Mouse (Mus musculus) adipocyte (in vitro differentiated cells): ENCODE results near the gene Lef1.

Experiments
- DNase-seq: peaks from one replicate; pipeline ENCODE4 v3.0.0-alpha.2; 2016; ENCODE audit warnings: low spot score

Gene Lef1

GRCm38 (mm10) chr3:131190671-131191367 is 80.5 kb downstream of the Lef1 start:
- DNase-seq = no peak

GRCm38 (mm10) chr3:131191454-131191853 is 81.2 kb downstream of the Lef1 start:
- peak; percentile 26 for DNase-seq

GRCm38 (mm10) chr3:131196050-131196449 is 85.8 kb downstream of the Lef1 start:
- no peak for DNase-seq

- no peak for DNase-seq
Measured at GRCm38 (mm10) chr3:131196507-131197019, 86.3 kb downstream of the Lef1 start.

GRCm38 (mm10) chr3:131198991-131199390 is 88.7 kb downstream of the Lef1 start:
- no peak for DNase-seq

- DNase-seq = no peak
Measured at GRCm38 (mm10) chr3:131199590-131200288, 89.5 kb downstream of the Lef1 start.

- peak; percentile 18 for DNase-seq
Measured at GRCm38 (mm10) chr3:131202311-131202710, 92.0 kb downstream of the Lef1 start.

- DNase-seq = no peak
Measured at GRCm38 (mm10) chr3:131207846-131208245, 97.6 kb downstream of the Lef1 start.

GRCm38 (mm10) chr3:131208265-131208891 is 98.1 kb downstream of the Lef1 start:
- DNase-seq = no peak

- no peak for DNase-seq
Measured at GRCm38 (mm10) chr3:131212200-131212599, 101.9 kb downstream of the Lef1 start.

- DNase-seq = no peak
Measured at GRCm38 (mm10) chr3:131214060-131214658, 103.9 kb downstream of the Lef1 start.

GRCm38 (mm10) chr3:131214841-131215240 is 104.6 kb downstream of the Lef1 start:
- DNase-seq = peak; percentile 18

GRCm38 (mm10) chr3:131218636-131219390 is 108.5 kb downstream of the Lef1 start:
- DNase-seq = no peak

GRCm38 (mm10) chr3:131228083-131228482 is 117.8 kb downstream of the Lef1 start:
- no peak for DNase-seq

- DNase-seq = no peak
Measured at GRCm38 (mm10) chr3:131237061-131237460, 126.8 kb downstream of the Lef1 start.

- peak; percentile 87 for DNase-seq
Measured at GRCm38 (mm10) chr3:131237785-131238633, 127.7 kb downstream of the Lef1 start.

GRCm38 (mm10) chr3:131245766-131246578 is 135.7 kb downstream of the Lef1 start:
- peak; percentile 83 for DNase-seq

GRCm38 (mm10) chr3:131246579-131247046 is 136.3 kb downstream of the Lef1 start:
- DNase-seq = peak; percentile 30

GRCm38 (mm10) chr3:131247447-131247846 is 137.2 kb downstream of the Lef1 start:
- no peak for DNase-seq

- DNase-seq = no peak
Measured at GRCm38 (mm10) chr3:131247851-131248250, 137.6 kb downstream of the Lef1 start.
